Mouse (Mus musculus): ENCODE measurements around the gene Hist2h2ac.
"Not testable (repeated sequence)": the region's sequence is repeated elsewhere in the genome, so short reads cannot be mapped to it uniquely, and the experiment has no call there.

Gene Hist2h2ac

DNA sequence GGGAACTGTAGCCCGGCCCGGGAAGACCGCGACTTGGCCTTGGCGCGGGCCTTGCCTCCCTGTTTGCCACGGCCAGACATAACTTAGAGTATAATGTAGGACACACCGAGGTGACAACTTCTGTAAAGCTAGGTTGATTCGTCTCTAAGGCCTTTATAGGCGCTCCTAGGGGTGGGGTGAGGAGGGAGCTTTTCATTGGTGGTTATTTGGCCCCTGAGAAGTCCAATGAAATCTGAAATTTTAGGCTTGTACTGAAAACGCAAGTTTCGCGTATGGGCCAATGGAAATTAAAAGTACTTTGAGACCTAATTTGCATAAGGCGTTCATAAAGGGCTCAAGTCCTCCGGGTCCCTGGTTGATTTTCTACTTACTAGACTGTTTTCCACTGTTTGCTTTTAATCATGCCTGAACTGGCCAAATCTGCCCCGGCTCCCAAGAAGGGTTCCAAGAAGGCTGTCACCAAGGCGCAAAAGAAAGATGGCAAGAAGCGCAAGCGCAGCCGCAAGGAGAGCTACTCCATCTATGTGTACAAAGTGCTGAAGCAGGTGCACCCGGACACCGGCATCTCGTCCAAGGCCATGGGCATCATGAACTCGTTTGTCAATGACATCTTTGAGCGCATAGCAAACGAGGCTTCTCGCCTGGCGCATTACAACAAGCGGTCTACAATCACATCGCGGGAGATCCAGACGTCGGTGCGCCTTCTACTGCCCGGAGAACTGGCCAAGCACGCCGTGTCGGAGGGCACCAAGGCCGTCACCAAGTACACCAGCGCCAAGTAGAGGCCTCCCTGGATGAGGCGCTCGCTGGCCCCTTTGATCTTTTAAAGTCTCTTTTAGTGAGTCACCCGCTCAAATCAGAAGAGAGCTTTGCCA, at the start of gene Hist2h2ac, which contains the start of gene Hist2h2be:
Hist2h2ac (minus strand) TSS at position 116 of the 875 bp plus-strand sequence.
Hist2h2be (plus strand) TSS at position 355 of the 875 bp plus-strand sequence.
- peak; percentile 87 for DNase-seq

DNA sequence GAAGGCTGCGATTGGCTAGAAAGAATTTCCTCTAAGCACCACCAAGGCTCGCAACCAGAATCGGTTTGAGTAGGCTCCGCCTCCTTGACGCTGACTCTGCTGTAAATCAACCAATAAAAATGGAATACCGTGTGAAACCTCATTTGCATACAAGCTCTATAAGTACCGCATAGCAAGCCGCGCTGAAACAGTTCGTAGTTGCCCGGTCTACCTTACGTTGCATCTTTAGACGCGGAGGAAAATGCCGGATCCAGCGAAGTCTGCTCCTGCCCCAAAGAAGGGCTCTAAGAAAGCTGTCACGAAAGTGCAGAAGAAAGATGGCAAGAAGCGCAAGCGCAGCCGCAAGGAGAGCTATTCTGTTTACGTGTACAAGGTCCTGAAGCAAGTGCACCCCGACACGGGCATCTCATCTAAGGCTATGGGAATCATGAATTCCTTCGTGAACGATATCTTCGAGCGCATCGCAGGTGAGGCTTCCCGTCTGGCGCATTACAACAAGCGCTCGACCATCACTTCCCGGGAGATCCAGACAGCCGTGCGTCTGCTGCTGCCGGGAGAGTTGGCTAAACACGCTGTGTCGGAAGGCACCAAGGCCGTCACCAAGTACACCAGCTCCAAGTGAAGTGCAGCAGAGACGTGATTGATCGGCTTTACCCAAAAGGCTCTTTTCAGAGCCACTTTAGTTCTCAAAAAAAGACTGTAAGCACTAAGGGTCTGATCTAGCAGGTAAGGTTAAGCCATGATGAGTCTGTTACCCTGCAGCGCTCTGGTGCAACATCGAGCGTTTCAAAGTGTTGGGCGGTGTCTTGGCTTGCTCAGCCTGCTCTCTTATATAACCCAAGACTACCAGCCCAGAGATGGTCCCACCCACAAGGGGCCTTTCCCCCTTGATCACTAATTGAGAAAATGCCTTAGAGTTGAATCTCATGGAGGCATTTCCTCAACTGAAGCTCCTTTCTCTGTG, 49.1 kb upstream of the Hist2h2ac start, which contains the start of gene Hist2h2bb:
Hist2h2bb (plus strand) TSS at position 242 of the 964 bp plus-strand sequence.
- DNase-seq, result peak; percentile 88

DNA sequence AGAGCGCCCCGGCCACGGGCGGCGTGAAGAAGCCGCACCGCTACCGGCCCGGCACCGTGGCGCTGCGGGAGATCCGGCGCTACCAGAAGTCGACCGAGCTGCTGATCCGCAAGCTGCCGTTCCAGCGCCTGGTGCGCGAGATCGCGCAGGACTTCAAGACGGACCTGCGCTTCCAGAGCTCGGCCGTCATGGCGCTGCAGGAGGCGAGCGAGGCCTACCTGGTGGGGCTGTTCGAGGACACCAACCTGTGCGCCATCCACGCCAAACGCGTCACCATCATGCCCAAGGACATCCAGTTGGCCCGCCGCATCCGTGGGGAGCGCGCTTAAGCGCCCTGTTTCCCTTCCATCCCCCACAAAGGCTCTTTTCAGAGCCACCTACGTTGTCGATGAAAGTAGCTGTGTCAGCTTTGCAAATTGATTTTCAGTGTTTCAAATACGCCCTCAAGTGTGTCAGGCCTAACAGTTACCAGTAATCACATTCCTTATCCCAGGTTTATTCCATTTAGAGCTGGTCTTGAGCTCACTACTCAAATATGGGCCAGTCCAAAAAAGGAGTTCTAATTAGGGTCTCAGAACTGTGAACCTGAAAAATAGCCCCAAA, 48.2 kb upstream of the Hist2h2ac start:
- DNase-seq, result not testable (repeated sequence)

DNA sequence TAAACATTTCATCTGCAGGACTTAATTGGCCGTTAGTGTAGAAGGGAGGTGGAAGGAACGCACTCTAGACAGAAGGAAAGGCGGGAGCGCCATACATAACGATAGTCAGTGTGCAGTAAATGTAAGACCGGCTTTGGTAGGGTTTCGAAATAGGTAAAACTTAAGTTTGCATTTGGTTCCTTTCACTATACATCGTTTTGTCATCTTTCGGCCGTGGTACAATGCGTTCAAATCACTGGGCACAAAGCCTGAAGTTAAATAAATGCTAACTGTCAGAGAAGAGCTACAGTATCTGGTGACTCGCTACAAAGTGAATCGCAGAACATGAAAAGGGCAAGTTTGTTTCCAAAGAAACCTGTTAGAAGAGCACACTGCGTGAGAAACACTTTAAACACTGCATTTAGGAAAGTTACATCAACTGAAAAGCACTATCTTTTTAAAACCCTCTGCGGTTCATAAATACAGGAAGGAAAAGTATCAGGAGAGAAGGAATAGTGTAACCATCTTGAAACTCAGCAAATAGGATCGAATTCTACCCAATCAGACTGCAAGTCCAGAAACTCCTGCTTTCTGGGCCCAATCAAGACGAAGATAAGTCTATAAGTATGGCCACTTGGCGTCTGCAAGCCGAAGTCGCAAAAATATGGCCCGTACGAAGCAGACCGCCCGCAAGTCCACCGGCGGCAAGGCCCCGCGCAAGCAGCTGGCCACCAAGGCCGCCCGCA, 47.5 kb upstream of the Hist2h2ac start, which contains the start of gene Hist2h3b:
Hist2h3b (plus strand) TSS at position 604 of the 725 bp plus-strand sequence.
- peak; percentile 78 for DNase-seq

DNA sequence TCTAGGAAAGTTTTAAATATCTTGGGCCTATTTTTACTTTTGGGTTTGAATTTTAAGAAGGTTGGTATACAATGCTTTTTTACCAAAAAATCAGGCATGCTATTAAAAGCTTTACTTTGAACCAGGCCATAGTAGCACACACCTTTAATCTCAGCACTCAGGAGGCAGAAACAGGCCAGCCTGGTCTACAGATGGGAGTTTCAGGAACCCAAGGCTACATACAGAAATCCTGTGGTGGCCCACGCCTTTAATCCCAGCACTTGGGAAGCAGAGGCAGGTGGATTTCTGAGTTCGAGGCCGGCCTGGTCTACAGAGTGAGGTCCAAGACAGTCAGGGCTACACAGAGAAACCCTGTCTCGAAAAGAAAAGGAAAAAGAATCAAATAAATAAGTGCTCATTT, 46.9 kb upstream of the Hist2h2ac start:
- DNase-seq, result no peak

DNA sequence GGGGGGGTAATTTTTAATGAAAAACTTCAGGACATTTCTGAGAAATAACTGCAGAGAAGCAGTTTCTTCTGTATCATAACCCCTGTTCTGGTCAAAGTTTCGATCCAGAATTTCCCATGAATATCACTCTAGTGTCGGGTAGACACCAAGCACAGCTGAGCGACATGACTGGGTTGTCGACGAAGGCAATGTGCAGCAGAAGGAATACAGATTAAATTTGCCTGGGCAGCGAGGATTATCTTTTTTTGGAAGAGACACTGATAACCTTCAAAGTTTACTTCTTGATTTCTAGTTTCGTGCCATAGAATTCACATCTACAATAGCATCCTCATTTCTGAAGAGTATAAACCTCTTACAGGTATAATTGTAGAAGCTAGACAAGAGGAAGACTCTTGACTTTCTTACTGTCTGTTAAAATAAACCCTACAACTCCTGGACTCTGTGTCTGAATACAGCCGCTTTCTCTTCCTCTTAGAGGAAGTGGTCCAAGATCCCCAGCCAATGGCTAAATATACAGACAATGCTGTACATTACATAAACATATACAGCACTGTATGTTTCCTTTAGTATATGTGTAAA, 45.5 kb upstream of the Hist2h2ac start:
- DNase-seq, result no peak

DNA sequence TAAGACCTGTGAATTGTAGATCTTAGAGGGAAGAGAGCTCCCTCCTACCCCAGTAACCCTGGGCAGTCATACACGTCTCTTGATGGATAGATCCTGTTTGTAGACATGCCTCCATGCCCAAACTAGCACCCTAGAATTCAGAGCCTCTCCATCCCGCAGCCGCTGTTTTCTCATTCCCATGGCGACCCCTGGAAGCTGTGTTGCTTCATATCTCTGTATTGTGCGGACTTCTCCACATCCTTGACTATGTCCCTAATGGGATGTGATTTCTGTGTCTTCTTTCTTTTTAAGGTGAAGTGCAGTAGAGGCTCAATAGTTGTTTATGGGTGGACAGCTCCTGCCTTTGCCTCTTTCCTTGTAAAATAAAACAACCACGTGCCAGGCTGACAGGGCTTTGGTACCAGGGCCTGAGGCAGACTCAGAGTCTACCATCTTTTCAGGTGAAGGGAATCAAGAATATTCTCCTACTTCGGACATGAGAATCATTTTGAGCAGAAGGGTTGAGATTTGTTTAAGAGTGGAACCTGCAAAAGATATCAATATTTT, 43.8 kb upstream of the Hist2h2ac start:
- DNase-seq, result no peak

DNA sequence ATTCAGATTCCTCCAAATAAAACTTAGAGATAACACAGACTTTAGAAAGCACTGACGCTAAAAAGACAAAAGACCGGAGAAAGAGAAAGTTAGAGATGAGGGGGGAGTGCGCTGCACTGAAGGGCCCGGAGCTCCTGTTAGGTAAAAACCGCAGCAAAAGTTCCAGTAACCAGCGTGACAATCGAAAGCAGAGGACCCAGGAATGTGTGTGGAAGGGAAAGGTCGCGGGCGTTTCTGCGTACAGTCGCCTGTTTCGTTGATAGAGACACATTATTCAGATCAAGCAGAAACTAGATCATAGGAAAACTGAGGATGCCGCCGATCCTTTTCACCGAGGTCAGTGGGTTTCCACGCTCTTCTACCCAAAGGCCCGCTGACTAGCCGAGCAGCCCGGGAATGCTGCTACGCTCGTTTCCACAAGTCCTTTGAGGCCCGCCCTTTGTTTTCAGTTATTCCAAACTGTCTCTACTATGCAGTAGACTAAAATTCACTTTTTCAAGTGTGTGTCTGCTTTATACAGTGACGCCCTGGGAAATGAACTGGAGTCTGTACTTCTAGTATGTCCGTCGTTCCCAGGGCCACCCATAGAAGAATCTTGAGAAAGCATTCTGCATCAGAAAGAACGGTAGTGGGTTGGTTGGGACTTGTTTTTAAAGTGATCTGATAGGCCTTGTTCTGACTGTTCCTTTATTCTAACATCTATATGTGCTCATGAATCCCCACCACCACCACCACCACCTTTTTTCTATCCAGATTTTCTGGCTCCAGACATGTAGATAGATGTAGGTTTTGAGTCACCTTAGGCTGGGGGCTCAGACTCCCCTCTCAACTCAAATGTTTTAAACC, 43.1 kb upstream of the Hist2h2ac start:
- peak; percentile 57 for DNase-seq

DNA sequence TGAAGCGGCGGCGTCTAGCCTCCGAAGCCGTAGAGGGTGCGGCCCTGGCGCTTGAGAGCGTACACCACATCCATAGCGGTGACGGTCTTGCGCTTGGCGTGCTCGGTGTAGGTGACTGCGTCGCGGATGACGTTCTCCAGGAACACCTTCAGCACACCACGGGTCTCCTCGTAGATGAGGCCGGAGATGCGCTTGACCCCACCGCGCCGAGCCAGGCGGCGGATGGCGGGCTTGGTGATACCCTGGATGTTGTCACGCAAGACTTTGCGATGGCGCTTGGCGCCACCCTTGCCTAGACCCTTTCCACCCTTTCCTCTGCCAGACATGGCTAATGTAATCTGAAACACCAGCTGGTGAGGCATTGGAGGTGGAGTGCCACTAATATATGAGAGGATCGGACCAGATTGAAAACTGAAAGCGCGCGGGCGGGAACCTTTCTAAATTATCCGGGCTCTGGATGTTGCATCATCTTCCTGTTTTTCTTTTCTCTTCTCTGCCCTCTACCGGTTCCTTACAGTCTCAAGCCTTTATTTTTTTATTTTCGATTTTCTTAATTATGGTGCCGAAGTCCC, 42.4 kb upstream of the Hist2h2ac start, which contains the start of gene Hist2h4:
Hist2h4 (minus strand) TSS at position 333 of the 572 bp plus-strand sequence.
- DNase-seq, result peak; percentile 96

DNA sequence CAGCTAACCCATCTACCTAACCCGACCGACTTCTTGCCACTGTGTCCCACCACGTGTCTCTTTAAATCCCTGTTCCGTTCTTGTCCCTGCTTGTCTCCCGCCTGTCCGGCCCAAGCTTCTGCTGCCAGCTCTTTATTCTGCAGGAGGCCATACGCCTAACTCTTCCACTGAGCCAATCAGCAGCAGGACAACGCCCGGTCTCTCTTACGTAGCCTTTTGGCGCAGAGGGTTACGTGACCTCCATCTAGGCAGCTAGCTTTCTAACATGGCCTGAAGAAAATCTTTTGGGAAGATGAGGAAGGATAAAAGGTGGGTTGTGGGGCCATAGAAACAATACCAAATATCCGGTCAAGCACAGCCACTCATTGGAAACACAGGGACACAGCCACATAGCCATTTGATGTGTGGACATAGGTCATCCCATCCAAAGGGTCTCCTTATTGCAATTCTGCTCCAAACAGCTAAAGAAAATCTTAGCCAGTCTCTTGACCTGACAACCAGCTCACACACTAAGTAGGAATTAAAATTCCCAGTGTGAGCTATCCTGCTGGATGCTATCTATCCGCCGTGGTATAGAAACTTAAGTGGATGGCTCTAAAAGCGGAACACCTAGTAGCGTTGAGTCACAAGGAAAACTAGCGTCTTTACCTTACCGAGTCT, 41.7 kb upstream of the Hist2h2ac start:
- peak; percentile 85 for DNase-seq

DNA sequence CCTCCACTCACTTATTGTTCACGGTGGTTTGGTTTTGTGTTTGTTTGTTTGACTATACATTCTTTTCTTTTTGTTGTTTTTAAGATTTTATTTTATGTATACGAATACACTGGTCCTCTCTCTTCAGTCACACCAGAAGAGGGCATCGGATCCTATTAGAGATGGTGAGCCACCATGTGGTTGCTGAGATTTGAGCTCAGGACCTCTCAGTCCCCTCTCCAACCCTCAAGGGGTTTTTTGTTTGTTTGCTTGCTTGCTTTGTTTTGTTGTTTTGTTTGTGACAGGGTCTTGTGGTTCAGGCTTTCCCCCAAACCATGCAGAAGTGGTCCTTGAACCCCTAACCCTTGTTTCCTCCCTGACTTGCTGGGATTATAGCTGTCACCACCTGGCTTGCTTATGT, 40.9 kb upstream of the Hist2h2ac start:
- no peak for DNase-seq

DNA sequence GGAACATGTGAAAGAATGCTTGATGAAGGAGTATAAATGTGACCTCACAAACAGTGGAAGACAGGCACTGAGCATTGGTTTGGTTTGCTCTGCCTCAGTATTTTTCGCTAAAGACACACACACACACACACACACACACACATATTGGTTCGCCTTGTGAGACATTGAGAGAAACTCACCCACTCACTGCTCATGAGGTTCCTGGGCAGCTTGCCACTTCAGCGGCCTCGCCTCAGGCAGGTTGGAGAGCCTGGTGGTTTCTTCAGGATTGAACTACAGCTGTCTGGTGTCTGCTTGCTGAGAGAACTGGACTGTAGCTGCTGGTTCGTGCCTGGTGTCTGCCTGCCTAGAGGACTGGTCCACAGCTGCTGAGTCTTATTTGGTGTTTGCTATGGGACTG, 39.5 kb upstream of the Hist2h2ac start:
- no peak for DNase-seq

DNA sequence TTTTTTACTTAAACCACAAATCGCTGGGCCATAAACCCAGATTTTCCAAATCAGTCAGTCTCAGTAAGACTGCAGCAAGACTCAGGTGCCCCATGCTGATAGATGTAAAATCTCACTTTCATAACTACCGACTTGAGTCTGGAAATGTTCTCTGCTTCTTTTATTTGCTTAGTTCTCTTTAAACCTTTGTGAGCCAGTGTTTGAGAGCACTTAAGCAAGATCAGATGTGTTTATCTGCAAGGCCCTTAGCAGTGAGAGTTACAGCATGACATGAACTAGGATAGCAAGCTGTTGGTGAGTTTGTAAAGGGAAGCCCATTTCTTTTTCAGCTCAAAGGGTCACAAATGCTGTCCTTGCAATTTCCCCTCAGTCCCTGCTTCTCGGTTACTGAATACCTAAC, 36.5 kb upstream of the Hist2h2ac start:
- no peak for DNase-seq

DNA sequence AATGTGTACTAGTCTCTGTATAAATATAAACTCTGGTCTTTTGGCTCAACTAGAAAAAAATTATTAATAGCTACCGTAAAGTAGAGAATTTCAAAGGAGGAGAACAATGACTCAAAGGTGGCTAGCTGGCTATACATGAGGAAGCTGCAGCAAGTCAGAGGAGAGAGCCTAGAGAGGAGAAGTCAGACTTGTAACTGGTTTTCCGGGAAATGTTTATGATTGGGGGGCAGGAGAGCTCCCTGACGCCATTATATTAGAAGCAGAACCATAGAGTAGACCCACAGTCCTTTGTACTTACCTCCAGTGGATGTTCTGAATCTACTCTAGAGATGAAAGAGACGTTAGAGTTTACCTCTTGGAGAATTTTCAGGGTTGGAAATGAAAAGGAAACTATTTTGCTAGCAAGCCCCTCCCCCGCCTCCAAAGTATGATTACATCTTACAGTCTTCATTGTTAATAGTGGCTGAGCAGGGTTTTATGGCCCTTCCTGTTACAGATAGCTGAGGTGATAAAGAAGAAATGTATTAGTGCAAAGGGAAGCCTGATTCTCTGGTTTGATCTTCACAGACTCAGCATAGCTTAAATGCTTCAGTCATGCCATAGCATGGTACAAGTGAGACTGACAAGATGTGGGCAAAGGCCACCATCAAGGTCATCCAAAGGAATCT, 35.4 kb upstream of the Hist2h2ac start:
- DNase-seq, result no peak

DNA sequence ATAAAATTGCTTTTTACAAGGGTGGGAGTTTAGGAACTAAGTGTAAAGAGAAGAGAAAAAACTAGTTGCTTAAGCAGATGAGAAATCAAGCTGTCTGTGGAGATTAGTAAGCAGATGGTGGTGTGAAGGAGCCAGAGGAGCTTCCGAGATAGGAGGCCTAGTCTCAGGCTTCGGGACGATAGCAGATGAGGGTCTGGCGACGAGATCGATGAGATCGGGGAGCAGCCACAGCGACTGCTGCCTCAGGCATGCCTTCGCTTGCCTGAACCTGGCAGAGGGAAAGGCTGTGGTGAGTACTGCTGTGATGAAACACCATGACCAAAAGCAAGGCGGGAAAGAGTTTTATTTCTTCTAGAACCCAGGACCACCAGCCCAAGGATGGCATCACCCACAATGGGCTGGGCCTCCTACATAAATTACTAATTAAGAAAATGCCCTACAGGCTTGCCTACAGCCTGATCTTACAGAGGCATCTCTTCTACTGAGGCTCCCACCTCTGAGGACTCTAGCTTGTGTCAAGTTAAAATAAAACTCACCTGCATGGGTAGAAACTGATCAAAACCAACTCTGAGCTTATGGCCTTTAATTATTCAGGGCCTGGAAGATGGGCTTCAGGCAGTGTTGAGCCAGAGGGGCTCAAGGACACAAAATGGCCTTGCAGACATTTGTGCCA, 34.1 kb upstream of the Hist2h2ac start:
- DNase-seq, result no peak

DNA sequence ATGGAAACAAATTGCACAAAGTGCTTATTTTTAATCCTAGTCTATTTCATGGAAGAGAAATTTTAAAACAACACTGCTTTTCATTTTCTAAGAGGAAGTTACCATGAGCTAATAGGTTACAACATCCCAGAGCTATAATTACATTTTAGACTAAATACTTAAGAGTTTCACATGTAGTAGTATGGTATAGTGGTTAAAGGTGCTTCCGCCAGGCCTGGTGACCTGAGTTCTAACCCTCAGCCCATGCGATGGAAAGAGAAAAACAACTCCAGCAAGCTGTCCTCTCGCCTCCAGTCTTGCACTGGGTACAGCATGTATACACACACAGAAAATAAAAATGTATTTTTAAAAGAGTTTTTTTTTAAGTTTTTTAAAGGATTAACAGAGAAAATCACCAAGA, 31.1 kb upstream of the Hist2h2ac start:
- DNase-seq, result no peak

DNA sequence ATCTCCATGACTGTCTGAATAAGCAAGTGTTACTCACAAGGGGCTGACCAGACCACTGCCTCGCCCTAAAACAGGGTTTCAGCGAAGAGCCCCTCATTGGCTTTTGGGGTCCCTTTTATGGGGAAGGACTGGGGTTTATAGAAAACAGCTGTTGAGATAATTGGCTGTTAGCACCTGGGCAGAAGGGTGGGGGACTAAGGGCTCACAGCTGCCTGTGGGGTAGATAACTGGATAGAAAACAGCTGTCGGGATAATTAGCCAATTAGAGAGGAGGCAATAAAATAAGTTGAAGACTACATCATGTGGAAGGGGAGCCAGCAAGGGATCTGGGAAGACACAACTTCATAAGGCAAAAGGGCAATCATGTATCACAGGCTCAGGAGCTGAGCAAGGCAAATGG, 30.2 kb upstream of the Hist2h2ac start:
- no peak for DNase-seq

DNA sequence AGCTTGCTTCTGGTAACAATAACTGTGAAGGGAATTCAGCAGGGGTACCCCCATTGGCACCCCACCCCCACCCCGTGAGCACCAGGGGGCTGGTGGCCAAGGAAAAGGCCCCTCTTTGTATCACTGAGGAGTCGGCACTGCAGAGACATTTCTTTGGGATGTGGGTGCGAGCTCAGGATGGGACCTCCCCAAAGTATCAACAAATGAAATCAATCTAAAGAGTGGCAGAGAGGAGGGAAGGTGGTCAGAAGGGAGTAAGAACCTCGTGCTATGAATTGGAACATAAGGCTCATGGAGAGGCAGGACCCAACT, 28.3 kb upstream of the Hist2h2ac start:
- DNase-seq, result no peak
